Mouse (Mus musculus) R1 (cell line): ENCODE measurements around the gene Mcub.
A peak's percentile ranks its signal among the peaks of the same experiment; 100 is the strongest.

Experiments
- DNase-seq: peaks from one replicate; pipeline ENCODE4 v3.0.0-alpha.2; 2018; ENCODE audit warnings: low read depth, low spot score

The Mcub gene

GRCm38 (mm10) chr3:129949158-129949773 is 20.7 kb downstream of the Mcub start:
- DNase-seq: peak; percentile 22

DNA sequence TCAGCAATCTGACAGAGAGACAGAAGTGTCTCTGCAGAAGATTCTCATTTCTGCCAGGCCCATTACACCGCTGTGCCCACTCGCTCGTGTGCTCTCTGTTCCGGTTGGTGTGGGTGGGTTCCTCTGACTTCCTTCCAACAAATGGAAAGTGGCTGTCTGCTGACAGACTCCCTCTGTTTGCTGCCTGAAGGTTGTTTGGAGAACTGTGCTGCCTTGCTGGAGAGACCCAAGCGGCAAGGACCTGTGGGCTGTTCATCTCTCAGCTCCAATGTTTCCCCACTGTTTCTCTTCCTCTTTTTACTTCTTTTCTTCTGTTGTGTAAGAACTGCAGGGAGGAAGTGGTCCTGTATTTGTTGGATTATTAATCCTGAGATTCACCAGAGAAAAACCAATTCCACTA is 21.6 kb downstream of the Mcub start:
- DNase-seq: no peak

DNA sequence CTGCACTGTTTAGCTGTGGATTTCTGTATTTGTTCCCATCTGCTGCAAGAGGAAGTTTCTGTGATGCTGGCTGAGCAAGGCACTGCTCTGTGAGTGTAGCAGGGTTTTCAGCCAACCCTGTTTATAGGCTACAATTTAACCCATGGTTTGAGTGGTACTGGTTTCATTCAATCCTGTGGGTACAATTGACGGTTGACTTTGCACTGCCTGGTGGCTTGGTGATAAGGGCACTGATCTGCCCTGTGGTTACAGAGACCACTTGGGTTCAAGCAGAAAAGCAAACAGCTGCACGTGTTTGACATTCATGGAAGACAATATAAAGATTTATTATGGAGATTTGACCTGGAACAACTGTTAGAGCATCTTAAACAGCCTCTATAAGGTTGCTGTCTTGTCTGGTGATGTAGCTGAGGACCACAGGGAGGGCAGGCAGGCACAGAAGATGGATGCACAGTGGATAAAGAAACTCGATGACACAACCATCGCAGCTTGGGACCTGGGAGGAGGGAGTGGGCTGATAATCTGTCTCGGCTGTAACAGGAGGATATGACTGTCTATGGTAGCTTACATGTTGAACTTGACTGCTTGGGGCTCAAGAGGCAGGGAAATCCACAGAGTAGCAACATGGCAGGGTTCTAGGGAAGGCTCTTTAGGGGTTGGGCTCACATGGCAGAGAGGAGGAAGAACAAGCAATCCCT is 23.6 kb downstream of the Mcub start:
- no peak for DNase-seq

DNA sequence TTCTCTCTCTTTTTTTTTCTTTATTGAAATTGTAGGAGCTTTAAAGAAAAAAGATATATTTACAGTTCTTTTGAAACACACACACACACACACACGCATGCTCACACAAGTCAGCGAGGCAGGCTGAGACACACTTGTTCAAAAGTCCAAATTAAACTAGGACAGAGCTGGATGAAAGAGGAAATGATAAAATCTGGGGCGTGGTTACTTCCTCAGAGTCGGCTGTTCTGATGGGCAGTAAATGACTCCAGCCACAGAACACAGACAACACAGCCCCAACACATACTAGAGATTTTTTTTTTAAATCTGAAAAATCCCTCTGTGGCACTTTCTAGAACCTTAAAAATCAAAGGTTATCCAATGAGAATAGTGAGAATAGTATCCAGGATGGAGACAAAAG is 26.2 kb downstream of the Mcub start:
- no peak for DNase-seq

DNA sequence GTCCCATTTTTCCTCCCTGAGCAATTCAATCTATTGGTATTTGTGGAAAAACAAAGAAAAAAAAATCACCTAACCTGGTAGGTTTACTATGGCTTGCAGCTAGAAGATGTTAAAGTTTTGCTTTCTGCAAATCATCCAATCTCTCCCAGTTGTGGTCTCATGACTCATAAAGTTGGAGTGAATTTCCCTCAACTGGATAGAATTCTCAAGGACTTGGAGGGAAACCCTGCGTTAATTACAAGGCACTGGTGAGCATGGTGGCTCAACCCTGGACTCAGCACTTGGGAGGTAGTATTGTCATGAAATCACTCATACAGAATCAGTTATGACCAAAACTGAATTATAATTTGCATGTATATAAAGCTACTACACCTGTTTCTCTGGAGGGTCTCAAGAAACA is 28.7 kb downstream of the Mcub start:
- no peak for DNase-seq

- no peak for DNase-seq
These were observed 29.2 kb downstream of the Mcub start for GRCm38 (mm10) chr3:129940780-129941179.

DNA sequence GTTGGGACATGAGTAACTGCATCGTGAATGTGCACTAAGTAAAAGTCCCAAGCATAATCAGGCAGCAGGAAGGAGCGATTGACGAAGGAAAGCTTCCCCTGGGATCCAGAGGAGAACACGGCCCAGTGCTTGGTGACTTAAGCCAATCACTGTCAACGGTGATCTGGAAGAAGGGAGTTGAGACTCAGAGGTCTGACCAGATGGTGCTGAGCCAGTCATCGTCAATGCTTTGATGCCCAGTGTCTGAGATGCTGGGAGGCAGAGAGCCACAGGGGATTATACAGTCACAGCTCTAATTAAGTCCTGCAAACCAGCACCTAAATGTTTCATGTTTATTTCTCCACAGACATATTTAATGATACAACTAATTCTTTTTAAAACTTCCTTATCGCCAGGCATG is 30.9 kb downstream of the Mcub start:
- no peak for DNase-seq

DNA sequence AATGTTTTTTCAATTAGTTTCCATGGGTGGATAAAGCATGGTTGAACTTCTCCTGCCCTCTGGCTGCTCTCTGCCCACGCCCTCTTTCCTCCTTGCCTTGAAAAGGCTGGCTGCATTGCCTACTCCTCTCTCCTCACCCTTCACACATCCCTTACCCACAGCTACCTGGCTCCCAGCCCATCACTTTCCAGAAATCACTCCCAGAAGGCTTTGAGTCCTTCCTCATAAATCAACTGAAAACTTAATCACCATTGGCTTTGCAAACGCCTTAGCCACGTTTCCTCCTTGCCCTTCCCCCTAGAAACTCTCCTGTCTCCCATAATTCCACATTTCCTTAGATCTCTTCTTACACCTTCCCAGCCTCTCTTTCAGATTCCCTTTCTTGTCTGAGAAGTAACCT is 32.2 kb downstream of the Mcub start:
- DNase-seq: no peak

- no peak for DNase-seq
These were observed 33.4 kb downstream of the Mcub start for GRCm38 (mm10) chr3:129936561-129936960.

GRCm38 (mm10) chr3:129932443-129932842 is 37.6 kb downstream of the Mcub start:
- peak; percentile 70 for DNase-seq

- DNase-seq: no peak
These were observed 39.7 kb downstream of the Mcub start for GRCm38 (mm10) chr3:129930213-129930778.

- no peak for DNase-seq
These were observed 44.1 kb downstream of the Mcub start for GRCm38 (mm10) chr3:129925861-129926260.

DNA sequence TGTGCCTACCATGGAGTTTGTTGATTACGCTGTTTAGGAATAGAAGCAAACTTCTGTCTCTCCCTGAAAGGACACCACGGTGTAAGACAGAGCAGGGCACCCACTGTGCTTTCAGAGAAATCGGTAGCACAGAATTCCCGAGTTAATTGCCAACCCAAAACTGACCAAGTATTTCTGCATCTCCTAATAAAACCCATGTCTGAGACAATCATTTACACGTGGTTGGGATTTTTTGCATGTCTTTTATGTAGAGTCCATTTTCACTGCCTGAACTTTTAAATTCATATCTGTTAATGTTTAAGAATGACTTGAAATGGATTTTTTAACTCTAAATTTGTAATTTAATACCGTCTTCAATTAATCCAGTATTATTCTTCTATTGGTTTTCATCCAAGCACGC is 46.4 kb downstream of the Mcub start:
- no peak for DNase-seq

DNA sequence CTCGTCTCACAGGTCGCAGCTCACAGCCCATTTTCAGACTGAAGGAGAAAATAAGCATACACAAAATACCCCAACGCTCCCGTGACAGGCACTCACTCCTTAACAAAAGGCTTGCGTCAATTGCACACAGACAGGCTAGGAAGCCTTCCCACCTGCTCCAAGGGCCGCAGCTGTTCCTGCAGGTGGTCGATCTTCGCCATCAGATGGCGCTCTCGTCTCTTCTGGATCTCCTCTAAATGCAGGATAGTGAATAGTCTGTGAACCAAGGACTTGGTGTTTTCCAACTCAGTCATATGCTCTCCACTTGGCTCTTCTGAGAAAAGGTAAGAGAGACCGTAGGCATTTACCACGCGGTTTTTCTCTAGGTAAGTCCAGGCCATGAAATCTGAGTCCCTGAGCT is 51.6 kb downstream of the Mcub start:
- peak; percentile 70 for DNase-seq

GRCm38 (mm10) chr3:129917424-129917823 is 52.6 kb downstream of the Mcub start:
- DNase-seq: no peak

GRCm38 (mm10) chr3:129913241-129913640 is 56.8 kb downstream of the Mcub start:
- DNase-seq: no peak

DNA sequence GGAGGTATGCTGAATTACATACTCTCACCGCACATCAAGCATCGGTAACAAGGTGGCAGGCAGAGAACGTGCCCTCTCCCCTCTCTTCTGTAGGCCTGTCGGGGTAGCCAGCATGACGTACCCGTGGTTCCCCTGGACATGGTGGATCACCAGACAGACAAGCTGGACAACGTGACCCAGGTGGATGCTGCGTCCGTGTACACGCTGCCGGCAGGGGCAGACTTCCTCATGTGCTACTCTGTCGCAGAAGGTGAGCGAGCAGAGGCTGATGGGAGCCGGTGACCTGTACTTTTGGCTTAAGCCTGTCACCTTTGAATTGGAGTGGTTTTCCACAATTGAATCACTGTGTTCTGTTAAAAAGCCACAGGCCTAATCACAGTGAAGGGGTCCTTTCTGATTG is 58.0 kb downstream of the Mcub start:
- DNase-seq: no peak

GRCm38 (mm10) chr3:129904381-129905132 is 65.4 kb downstream of the Mcub start:
- DNase-seq: no peak

- no peak for DNase-seq
These were observed 66.1 kb downstream of the Mcub start for GRCm38 (mm10) chr3:129903866-129904265.

GRCm38 (mm10) chr3:129903369-129903768 is 66.6 kb downstream of the Mcub start:
- DNase-seq: no peak

GRCm38 (mm10) chr3:129901271-129901809 is 68.7 kb downstream of the Mcub start, which contains the start of gene Casp6:
TSS of gene Casp6 (plus strand) at chr3:129901425.
- DNase-seq: peak; percentile 82

GRCm38 (mm10) chr3:129898886-129899285 is 71.1 kb downstream of the Mcub start:
- DNase-seq: peak; percentile 92
